Mouse (Mus musculus) erythroblast, embryonic 14.5 days (primary cell): ENCODE measurements around the gene Cwh43.

Source experiments
- GATA1 ChIP-seq: IDR thresholded peaks from 2 replicates; pipeline ENCODE4 v1.6.1; 2012; ENCODE audit warnings: low read length, inconsistent platforms, mixed read lengths
- TAL1 ChIP-seq: IDR thresholded peaks from 3 replicates; pipeline ENCODE4 v1.6.1; 2012; ENCODE audit warnings: low read length, inconsistent platforms, mixed read lengths

GRCm38 (mm10) chr5:73368845-73369447 lies 36.9 kb upstream of the Cwh43 start:
- TF ChIP-seq TAL1 (no peak), GATA1 (no peak)
